Mouse (Mus musculus) forebrain, embryonic 11.5 days (tissue): ENCODE measurements around the gene Slc3a2. TPM values are rescaled to one million over a fixed set of nuclear protein-coding genes. Genes with fewer than 3 reads are reported as not detected.

Experiments used
- ATAC-seq: fragments of 200-750 bp; cut with Nextera tagmentation; replicated peaks from 2 replicates; pipeline ENCODE4 v1.8.0; 2017; ENCODE audit warnings: moderate TSS enrichment; ENCODE audit not compliant: low FRiP score
- DNase-seq: peaks from one replicate; pipeline ENCODE4 v3.0.0-alpha.2; 2017; ENCODE audit warnings: low spot score
- H3K27ac ChIP-seq: fragments of 300-500 bp; sonication (generic); 2 replicates; pipeline ENCODE4 v1.5.1; 2014; ENCODE audit warnings: low read depth, low read length
- H3K27me3 ChIP-seq: fragments of 300-500 bp; sonication (generic); 2 replicates; pipeline ENCODE4 v1.6.1; 2014; ENCODE audit warnings: mild to moderate bottlenecking, low read length, mixed read lengths; ENCODE audit not compliant: control insufficient read depth, insufficient read depth
- H3K36me3 ChIP-seq: fragments of 300-500 bp; sonication (generic); 2 replicates; pipeline ENCODE4 v1.6.1; 2014; ENCODE audit warnings: mild to moderate bottlenecking, low read length, moderate library complexity, mixed read lengths; ENCODE audit not compliant: control insufficient read depth, insufficient read depth
- H3K4me1 ChIP-seq: fragments of 300-500 bp; sonication (generic); replicated peaks from 2 replicates; pipeline ENCODE4 v1.6.1; 2014; ENCODE audit warnings: low read length, mixed read lengths; ENCODE audit not compliant: control insufficient read depth, insufficient read depth
- H3K4me2 ChIP-seq: fragments of 300-500 bp; sonication (generic); 2 replicates; pipeline ENCODE4 v1.6.1; 2014; ENCODE audit warnings: low read depth, mild to moderate bottlenecking, low read length, moderate library complexity, mixed read lengths; ENCODE audit not compliant: severe bottlenecking
- H3K4me3 ChIP-seq: fragments of 300-500 bp; sonication (generic); 2 replicates; pipeline ENCODE4 v1.5.1; 2014; ENCODE audit warnings: low read depth, low read length
- H3K9ac ChIP-seq: fragments of 300-500 bp; sonication (generic); 2 replicates; pipeline ENCODE4 v1.6.1; 2014; ENCODE audit warnings: low read length
- H3K9me3 ChIP-seq: fragments of 300-500 bp; sonication (generic); 2 replicates; pipeline ENCODE4 v1.6.1; 2016; ENCODE audit warnings: low read length, mixed read lengths; ENCODE audit not compliant: control insufficient read depth
- WGBS: fragments of 180-500 bp; shearing (Covaris S2); extraction: QIAGEN DNeasy Blood & Tissue Kit; methylation state at CpG from one replicate; pipeline ENCODE4 v1.1.7; 2014; 5-methylcytosine and 5-hydroxymethylcytosine counted together
- polyA plus RNA-seq: library from polyadenylated mRNA; unstranded; fragments of >200 nt; fragmentation: Nextera tagmentation; extraction: Ambion mirVana; gene quantifications from 2 replicates; pipeline ENCODE4 v1.2.1, GENCODE M21; 2014

The Slc3a2 gene
- 132 and 143 TPM in 2 replicates for polyA plus RNA-seq

GRCm38 (mm10) chr19:8722907-8723573, at the start of gene Slc3a2:
Gene Slc3a2, minus strand, starts transcription at chr19:8723369.
- peak; percentile 96 for DNase-seq
- H3K36me3 ChIP-seq, result peaks cover 10% of the 10 kb centered on the region; the same call in 1 of the 2 replicates
- no peaks in the 10 kb centered on the region for H3K9me3 ChIP-seq
- H3K4me2 ChIP-seq, result peak within 1 kb of the TSS; percentile 84
- H3K27me3 ChIP-seq, result no peaks in the 10 kb centered on the region
- H3K4me3 ChIP-seq, result peak within 1 kb of the TSS; percentile 89
- peak within 1 kb of the TSS; percentile 88 for H3K27ac ChIP-seq
- peaks cover 12% of the 10 kb centered on the region for H3K4me1 ChIP-seq
- WGBS, result under 1% methylated on average over 50 of the region's 50 CpGs
- H3K9ac ChIP-seq, result peak within 1 kb of the TSS; percentile 98
- ATAC-seq, result peak; percentile 94

- ATAC-seq (peak; percentile 47; the same call in 1 of the 2 replicates), DNase-seq (peak; percentile 87)
- Histone ChIP-seq H3K9ac (peak within 1 kb of the TSS; percentile 91), H3K27ac (peak within 1 kb of the TSS; percentile 58), H3K36me3 (peaks cover 26% of the 10 kb centered on the region), H3K4me2 (peak within 1 kb of the TSS; percentile 80), H3K27me3 (no peaks in the 10 kb centered on the region), H3K4me1 (peaks cover 6% of the 10 kb centered on the region; the same call in 1 of the 2 replicates), H3K9me3 (no peaks in the 10 kb centered on the region), H3K4me3 (peak within 1 kb of the TSS; percentile 67)
- 20% methylated on average over 29 of the region's 29 CpGs for WGBS
Observed at GRCm38 (mm10) chr19:8770567-8771270, 47.5 kb upstream of the Slc3a2 start, which contains the start of gene Tmem223. Gene Tmem223, plus strand, starts transcription at chr19:8770996.

- H3K4me3 ChIP-seq, result no peak overlapping the region
- H3K4me1 ChIP-seq, result no peaks in the 10 kb centered on the region
- no peak for ATAC-seq
- no peak overlapping the region for H3K27ac ChIP-seq
- H3K36me3 ChIP-seq, result peaks cover 45% of the 10 kb centered on the region
- no peaks in the 10 kb centered on the region; the same call in 1 of the 2 replicates for H3K9me3 ChIP-seq
- 95% methylated on average over 9 of the region's 9 CpGs for WGBS
- no peak for DNase-seq
- H3K4me2 ChIP-seq, result no peak overlapping the region
- H3K9ac ChIP-seq, result no peak overlapping the region
- H3K27me3 ChIP-seq, result no peaks in the 10 kb centered on the region
Observed at GRCm38 (mm10) chr19:8765562-8765961, 42.4 kb upstream of the Slc3a2 start.

- H3K27me3 ChIP-seq, result no peaks in the 10 kb centered on the region
- H3K4me3 ChIP-seq, result no peak overlapping the region
- H3K4me1 ChIP-seq, result no peaks in the 10 kb centered on the region; the same call in 1 of the 2 replicates
- DNase-seq, result no peak
- H3K9me3 ChIP-seq, result no peaks in the 10 kb centered on the region; the same call in 1 of the 2 replicates
- no peak overlapping the region for H3K4me2 ChIP-seq
- no peak overlapping the region for H3K27ac ChIP-seq
- WGBS, result 94% methylated on average over 4 of the region's 4 CpGs
- H3K36me3 ChIP-seq, result peaks cover 40% of the 10 kb centered on the region
- no peak for ATAC-seq
- no peak overlapping the region for H3K9ac ChIP-seq
Observed at GRCm38 (mm10) chr19:8763276-8763675, 40.1 kb upstream of the Slc3a2 start.

- Histone ChIP-seq H3K4me2 (no peak overlapping the region), H3K4me1 (peaks cover 3% of the 10 kb centered on the region; the same call in 1 of the 2 replicates), H3K36me3 (peaks cover 22% of the 10 kb centered on the region), H3K27ac (no peak overlapping the region), H3K4me3 (no peak overlapping the region), H3K27me3 (no peaks in the 10 kb centered on the region), H3K9me3 (no peaks in the 10 kb centered on the region; the same call in 1 of the 2 replicates), H3K9ac (no peak overlapping the region)
- WGBS, result 84% methylated on average over 2 of the region's 2 CpGs
- DNase-seq, result no peak
- ATAC-seq, result no peak
Observed at GRCm38 (mm10) chr19:8760757-8761156, 37.6 kb upstream of the Slc3a2 start.

GRCm38 (mm10) chr19:8758899-8759298, 35.7 kb upstream of the Slc3a2 start:
- Histone ChIP-seq H3K9me3 (no peaks in the 10 kb centered on the region), H3K27ac (no peak overlapping the region), H3K4me3 (no peak overlapping the region), H3K9ac (no peak overlapping the region), H3K4me2 (no peak overlapping the region), H3K4me1 (peaks cover 3% of the 10 kb centered on the region; the same call in 1 of the 2 replicates), H3K36me3 (peaks cover 9% of the 10 kb centered on the region; the same call in 1 of the 2 replicates), H3K27me3 (no peaks in the 10 kb centered on the region)
- DNase-seq, result no peak
- 89% methylated on average over 2 of the region's 2 CpGs for WGBS
- ATAC-seq, result no peak

- H3K27ac ChIP-seq, result no peak overlapping the region
- ATAC-seq (no peak), DNase-seq (no peak)
- H3K4me2 ChIP-seq, result peak overlapping the region; percentile 76
- 9% methylated on average over 14 of the region's 14 CpGs for WGBS
- peak overlapping the region; percentile 90 for H3K9ac ChIP-seq
- peaks cover 3% of the 10 kb centered on the region; the same call in 1 of the 2 replicates for H3K36me3 ChIP-seq
- H3K4me1 ChIP-seq, result peaks cover 3% of the 10 kb centered on the region; the same call in 1 of the 2 replicates
- H3K27me3 ChIP-seq, result no peaks in the 10 kb centered on the region
- no peaks in the 10 kb centered on the region for H3K9me3 ChIP-seq
- peak overlapping the region; percentile 95 for H3K4me3 ChIP-seq
Observed at GRCm38 (mm10) chr19:8757471-8757998, 34.4 kb upstream of the Slc3a2 start.

GRCm38 (mm10) chr19:8756635-8757387, 33.6 kb upstream of the Slc3a2 start, which contains the start of gene Nxf1:
Gene Nxf1, plus strand, starts transcription at chr19:8757073.
- Histone ChIP-seq H3K27ac (peak within 1 kb of the TSS; percentile 63), H3K36me3 (peaks cover 3% of the 10 kb centered on the region; the same call in 1 of the 2 replicates), H3K4me3 (peak within 1 kb of the TSS; percentile 95), H3K9me3 (no peaks in the 10 kb centered on the region), H3K4me2 (peak within 1 kb of the TSS; percentile 76), H3K4me1 (peaks cover 3% of the 10 kb centered on the region; the same call in 1 of the 2 replicates), H3K9ac (peak within 1 kb of the TSS; percentile 90), H3K27me3 (no peaks in the 10 kb centered on the region)
- DNase-seq, result peak; percentile 96
- under 1% methylated on average over 74 of the region's 75 CpGs for WGBS
- peak; percentile 94 for ATAC-seq
